In genomic region chr9:80280724-80281123, GRCm38 (mm10) we compare ENCODE assay signal across 16 mouse cellular contexts.
"Had no signal": no experiment of that assay in that cellular context is flagged by ENCODE, and none has a peak within 500 bp of the region (broad histone marks: within the 10 kb centered on the region; RNA-seq: fewer than 3 reads in every experiment).

No protein-coding gene starts in this region.

- H3K4me1 ChIP-seq: neural tube, embryonic 13.5 days; neural tube, embryonic 15.5 days; stomach, embryonic 15.5 days had no signal

- DNase-seq: retina, postnatal 1 day; right cerebral cortex, adult 18-20 months; right cerebral cortex, postnatal 14 days; right cerebral cortex, postnatal 25 days; right cerebral cortex, postnatal 4 days; spleen, adult 18-20 months; thymus, adult 18-20 months; thymus, adult 2 months; thymus, postnatal 14 days; thymus, postnatal 25 days; thymus, postnatal 36 days; thymus, postnatal 4 days had no signal

- H3K27me3 ChIP-seq: neural tube, embryonic 13.5 days; neural tube, embryonic 15.5 days; stomach, embryonic 15.5 days had no signal

- H3K27ac ChIP-seq: neural tube, embryonic 13.5 days; neural tube, embryonic 15.5 days; stomach, embryonic 15.5 days; stomach, postnatal 0 days had no signal

- H3K9me3 ChIP-seq: neural tube, embryonic 13.5 days; neural tube, embryonic 15.5 days; stomach, embryonic 15.5 days had no signal

- H3K9ac ChIP-seq: neural tube, embryonic 13.5 days; neural tube, embryonic 15.5 days; stomach, embryonic 15.5 days had no signal

- H3K4me2 ChIP-seq: neural tube, embryonic 13.5 days; neural tube, embryonic 15.5 days; stomach, embryonic 15.5 days had no signal

- H3K4me3 ChIP-seq: neural tube, embryonic 13.5 days; neural tube, embryonic 15.5 days; stomach, embryonic 15.5 days had no signal
